Mouse (Mus musculus) CH12.LX (cell line): ENCODE results near the gene Gm47996.

ENCODE experiments used
- CTCF ChIP-seq, 2 experiments: IDR thresholded peaks in 1 of 2; conservative IDR thresholded peaks in 1 of 2; 2 replicates each; pipeline ENCODE4 v1.5.1; 2011 to 2012; ENCODE audit warnings: low read depth in 2 of 2, low read length in 2 of 2, improper control_type of control experiment in 1 of 2, inconsistent platforms in 1 of 2, mild to moderate bottlenecking in 1 of 2, moderate library complexity in 1 of 2
- EP300 ChIP-seq: IDR thresholded peaks from 2 replicates; pipeline ENCODE4 v1.6.1; 2011; ENCODE audit warnings: low read length, improper control_type of control experiment
- PAX5 ChIP-seq: IDR thresholded peaks from 2 replicates; pipeline ENCODE4 v1.6.1; 2012; ENCODE audit warnings: low read length, inconsistent platforms, mixed read lengths
- POLR2A ChIP-seq: IDR thresholded peaks from 2 replicates; pipeline ENCODE4 v1.6.1; 2011; ENCODE audit warnings: low read depth, mild to moderate bottlenecking, improper control_type of control experiment, low read length
- UBTF ChIP-seq: IDR thresholded peaks from 2 replicates; pipeline ENCODE4 v1.6.1; 2012; ENCODE audit warnings: low read depth, mild to moderate bottlenecking, inconsistent platforms, low read length, improper control_type of control experiment, moderate library complexity

GRCm38 (mm10) chr1:151219045-151219444 lies 9.1 kb downstream of the Gm47996 start:
- TF ChIP-seq PAX5 (no peak), POLR2A (no peak), EP300 (no peak), CTCF (conservative IDR thresholded peaks at IDR 0.05 in 1 of 2, IDR thresholded peaks at IDR 0.05 in 1 of 2; ENCODE audit: low read depth in 2 of 2, low read length in 2 of 2) (no peak), UBTF (no peak)
